Mouse (Mus musculus): ENCODE data around the gene 1700008O03Rik.

DNA sequence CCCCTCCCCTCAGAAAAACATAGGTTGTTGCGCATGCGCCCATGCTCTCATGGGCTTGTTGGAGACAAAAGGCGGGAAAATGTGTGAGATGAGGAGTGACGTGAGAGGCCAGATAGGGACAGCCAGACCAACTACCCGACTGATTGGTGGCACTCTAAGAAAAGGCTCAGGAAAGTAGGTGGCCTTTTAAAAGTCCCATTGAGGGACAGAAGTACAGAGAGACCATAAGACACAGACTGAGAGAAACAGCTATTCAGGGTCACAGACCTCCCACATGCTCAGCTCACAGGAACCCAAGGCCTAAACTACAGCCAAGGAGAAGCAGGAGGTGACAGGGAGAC lies 20.4 kb upstream of the 1700008O03Rik start:
- TF ChIP-seq GATA1 (IDR thresholded peaks at IDR 0.05; ENCODE audit: low read length) (no peak), TAL1 (IDR thresholded peaks at IDR 0.05; ENCODE audit: low read length) (no peak)

Measured in erythroblast, embryonic 14.5 days (primary cell).